Mouse (Mus musculus): ENCODE data around the gene Atl2.
A peak's percentile ranks its signal among the peaks of the same experiment; 100 is the strongest.

Atl2 gene

GRCm38 (mm10) chr17:79895911-79896423, at the start of gene Atl2:
TSS of gene Atl2 (minus strand) at chr17:79896123.
- peak; percentile 80 to 87 for DNase-seq (ENCODE audit: low read depth in 1 of 2, low spot score in 2 of 2)

GRCm38 (mm10) chr17:79944851-79945250, 48.9 kb upstream of the Atl2 start:
- DNase-seq (ENCODE audit: low read depth in 1 of 2, low spot score in 2 of 2) = no peak

DNA sequence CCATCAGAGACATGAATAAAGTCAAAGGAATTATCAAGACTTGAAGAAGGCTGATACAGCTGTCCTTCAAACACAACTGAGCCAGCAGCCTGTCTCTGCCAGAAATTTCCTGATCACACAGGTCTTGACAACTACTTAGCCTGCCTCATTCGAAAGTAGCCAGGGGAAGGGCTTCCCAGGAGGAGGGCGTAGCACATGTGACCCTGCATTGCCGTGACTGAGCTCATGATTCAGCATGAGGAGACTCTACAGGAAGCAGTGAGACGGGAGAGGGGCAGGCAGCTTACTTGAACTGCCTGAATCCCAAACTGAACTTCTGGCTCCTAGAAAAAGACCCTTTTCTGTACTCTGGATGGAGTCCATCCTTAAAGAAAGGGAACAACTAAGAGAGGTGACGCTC, 46.5 kb upstream of the Atl2 start:
- no peak for DNase-seq (ENCODE audit: low read depth in 1 of 2, low spot score in 2 of 2)

DNA sequence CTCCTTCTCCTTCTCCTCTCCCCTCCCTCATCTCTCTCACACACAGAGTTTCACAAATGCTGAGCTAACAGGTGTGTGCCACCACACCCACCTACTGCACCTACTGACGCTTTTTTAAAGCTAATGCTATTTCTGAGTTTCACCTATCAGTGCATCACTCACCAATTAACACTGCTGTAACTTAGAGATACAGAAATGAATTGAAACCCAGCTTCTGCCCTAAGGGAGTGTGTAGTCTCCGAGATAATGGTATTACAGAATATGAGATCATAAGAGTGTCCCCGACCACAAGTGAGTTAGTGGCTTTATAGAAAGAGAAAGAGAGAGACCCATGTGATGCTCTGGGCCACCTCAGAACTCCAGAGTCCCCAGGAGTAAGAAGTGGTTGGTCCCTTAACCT, 43.2 kb upstream of the Atl2 start:
- DNase-seq (ENCODE audit: low read depth in 1 of 2, low spot score in 2 of 2) = no peak

- no peak for DNase-seq (ENCODE audit: low read depth in 1 of 2, low spot score in 2 of 2)
Measured at GRCm38 (mm10) chr17:79937921-79938601, 42.1 kb upstream of the Atl2 start.

DNA sequence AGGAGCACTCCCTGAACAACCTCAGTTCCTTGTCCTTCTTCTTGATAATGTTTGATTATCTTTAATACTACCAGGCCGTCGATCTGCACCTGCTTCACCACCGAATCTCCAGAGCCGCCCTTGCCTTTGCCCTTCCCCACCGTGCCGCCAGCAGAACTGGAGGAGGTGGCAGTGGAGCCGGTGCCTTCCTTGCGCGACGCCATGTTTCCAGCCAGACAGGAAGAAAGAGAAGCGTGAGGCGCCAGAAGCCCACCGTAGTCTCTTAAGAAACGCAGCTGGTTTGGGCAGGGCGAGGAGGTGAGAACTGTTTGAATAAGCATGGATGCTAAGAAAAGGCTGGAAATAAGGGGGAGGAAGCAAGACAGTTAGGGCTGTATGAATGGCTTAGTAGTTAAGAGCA, 38.4 kb upstream of the Atl2 start:
- no peak for DNase-seq (ENCODE audit: low read depth in 1 of 2, low spot score in 2 of 2)

DNA sequence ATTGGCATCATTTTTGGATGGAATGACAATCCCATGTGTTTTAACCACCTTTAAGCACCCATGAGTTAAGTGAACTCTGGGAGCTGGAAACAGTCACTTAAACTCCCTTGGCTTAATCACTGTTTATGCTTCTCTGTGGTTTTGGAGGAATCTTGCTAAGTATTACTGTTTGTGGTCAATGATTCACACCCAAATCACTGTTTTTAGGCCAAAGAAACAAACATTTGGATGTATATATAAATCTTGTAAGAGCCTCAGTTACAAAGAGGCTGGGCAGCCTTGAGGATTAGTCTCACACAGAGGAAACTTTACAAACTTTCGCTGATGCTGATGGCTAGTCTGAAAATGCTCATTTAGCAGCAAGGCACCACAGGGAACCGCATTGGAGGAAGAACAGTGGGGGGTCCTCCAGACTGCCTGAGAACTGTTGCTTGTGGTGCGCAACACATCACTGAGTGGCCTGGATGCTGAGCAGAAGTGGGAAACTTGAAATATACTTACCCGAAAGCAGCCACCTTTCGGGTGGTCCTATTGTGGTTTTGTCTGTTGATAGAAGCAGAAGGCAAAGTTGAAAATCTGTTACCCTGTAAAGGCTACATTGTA, 36.9 kb upstream of the Atl2 start:
- no peak for DNase-seq (ENCODE audit: low read depth in 1 of 2, low spot score in 2 of 2)

- no peak for DNase-seq (ENCODE audit: low read depth in 1 of 2, low spot score in 2 of 2)
Measured at GRCm38 (mm10) chr17:79927110-79927509, 31.2 kb upstream of the Atl2 start.

DNA sequence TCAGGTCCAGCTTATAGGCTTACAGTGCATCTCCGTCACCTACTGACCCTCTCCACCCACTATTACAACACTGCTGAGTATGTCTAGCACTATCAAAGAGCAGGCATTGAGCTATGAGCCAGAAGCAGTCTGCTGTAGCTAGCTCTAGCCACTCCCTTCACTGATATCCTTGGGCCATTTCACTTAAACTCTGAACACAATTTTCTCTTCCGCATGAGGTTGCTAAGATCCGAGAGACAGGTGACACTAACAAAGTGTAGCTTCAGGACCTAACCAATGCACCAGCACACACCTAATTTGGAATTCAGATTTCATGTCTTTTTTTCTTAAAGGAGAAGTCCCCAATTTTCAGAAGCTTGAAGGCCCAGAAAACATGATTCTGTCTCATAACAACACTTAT, 30.6 kb upstream of the Atl2 start:
- no peak for DNase-seq (ENCODE audit: low read depth in 1 of 2, low spot score in 2 of 2)

GRCm38 (mm10) chr17:79925865-79926421, 30.0 kb upstream of the Atl2 start:
- DNase-seq (ENCODE audit: low read depth in 1 of 2, low spot score in 2 of 2) = no peak

DNA sequence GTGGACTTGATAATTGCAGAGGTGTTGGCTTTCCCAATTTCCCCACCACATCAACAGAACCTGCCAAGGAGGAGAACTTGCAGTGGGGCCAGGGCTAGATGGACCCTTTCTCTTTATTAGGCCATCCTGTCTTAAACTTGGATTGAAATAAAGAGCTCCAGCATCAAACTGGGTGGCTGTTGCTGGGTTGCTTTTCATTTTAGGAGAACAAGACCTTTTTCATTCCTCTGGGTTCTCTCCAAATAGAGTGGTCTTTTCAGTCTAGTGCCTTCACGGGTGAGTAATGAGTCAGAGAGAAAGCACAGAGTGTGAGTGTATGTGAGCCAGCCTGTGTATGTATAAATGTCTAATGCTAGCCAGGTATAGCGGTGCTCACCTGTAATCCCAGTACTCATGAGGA, 24.4 kb upstream of the Atl2 start:
- DNase-seq (ENCODE audit: low read depth in 1 of 2, low spot score in 2 of 2) = no peak

DNA sequence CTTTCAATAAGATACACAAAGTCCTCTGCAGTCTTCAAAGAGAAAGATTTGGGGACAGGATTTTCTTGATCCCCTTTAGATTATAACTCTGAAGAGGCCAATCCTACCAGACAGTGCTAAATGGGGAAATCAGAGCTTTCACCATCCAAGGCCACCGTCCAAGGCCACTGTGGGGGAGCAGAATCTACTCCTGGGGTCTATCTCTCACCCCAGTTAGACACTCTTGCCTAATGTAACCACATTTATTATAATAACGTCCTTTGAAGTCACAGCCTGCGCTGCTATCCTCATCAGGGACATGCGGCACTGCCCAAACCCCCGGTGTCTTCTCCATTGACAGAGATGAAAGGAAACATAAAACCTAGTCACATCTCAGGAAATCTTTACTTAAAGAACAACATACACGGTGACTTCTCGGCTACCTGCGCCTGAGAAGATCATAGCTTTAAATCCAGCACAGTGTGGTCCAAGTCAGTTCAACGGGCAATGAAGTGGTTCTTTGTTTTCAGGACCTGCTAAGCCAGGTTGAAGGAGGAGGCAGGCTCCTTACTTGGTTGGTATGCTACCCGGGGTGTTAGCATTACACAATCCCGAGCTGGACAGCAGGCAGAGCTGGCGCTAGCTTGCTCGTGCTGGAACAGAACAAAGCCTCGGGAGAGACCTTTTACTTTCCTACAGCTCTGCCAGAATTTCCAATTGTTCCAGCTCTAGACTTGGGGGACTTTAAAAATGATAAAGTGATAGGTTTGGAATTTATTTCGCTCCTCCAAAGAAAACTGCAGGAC, 23.8 kb upstream of the Atl2 start:
- DNase-seq (ENCODE audit: low read depth in 1 of 2, low spot score in 2 of 2) = no peak

GRCm38 (mm10) chr17:79918484-79919004, 22.6 kb upstream of the Atl2 start:
- DNase-seq (ENCODE audit: low read depth in 1 of 2, low spot score in 2 of 2) = no peak

DNA sequence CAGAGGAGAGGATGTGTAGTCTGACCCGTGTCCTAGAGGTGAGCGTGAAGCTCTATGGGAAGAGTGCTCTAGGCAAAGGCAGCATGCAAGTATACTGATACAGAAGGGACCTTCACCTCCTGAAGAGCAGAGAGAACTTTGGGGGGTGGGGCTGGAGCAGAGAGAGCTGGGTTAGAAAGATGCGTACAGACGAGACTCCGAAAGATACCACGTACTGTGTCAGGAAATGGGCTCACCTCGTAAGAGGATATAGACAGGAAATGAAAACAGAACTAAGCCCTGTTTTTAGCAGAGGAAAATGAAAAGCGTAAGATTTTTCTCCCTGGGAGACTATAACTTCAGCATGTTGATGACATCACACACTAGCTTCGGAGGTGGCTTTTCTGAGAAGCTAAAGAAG, 21.1 kb upstream of the Atl2 start:
- no peak for DNase-seq (ENCODE audit: low read depth in 1 of 2, low spot score in 2 of 2)

GRCm38 (mm10) chr17:79912174-79912573, 16.3 kb upstream of the Atl2 start:
- no peak for DNase-seq (ENCODE audit: low read depth in 1 of 2, low spot score in 2 of 2)

DNA sequence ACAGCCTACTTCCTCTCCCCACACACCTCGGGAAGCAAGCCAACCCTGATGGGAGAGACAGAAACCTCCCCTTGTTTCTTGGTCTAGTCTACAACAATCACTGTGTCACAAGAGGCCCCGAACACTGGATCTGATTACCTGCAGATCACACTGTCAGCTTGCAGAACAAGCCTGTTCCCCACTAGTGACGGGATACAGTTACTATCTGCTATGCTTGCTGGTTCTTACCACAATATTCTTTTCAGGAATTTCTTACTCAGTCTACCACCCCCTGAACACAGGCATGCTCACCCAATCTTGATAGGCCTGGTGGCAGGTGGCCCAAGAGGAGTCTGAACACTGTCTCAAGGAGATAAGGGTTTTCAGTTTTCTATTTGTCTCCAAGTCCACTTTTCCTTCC, 15.8 kb upstream of the Atl2 start:
- no peak for DNase-seq (ENCODE audit: low read depth in 1 of 2, low spot score in 2 of 2)

DNA sequence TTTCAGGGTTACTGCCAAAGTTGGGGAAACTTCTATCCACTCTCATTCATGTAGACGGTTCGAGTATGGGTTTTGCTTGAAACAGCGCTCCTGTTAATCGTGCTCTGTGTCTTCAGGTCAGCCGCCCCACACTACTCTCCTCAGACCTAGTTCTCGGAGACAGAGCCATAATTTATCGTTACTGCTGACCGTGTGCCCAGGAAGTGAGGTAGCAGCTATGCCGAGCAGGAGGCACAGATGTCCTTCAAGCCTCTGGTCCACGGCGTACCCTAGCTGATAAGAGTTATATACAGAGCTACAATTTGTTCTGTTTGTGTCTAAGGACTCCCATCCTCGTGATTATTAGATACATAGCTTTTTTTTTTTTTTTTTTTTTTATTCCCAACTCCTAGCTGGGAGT, 13.6 kb upstream of the Atl2 start:
- DNase-seq (ENCODE audit: low read depth in 1 of 2, low spot score in 2 of 2) = no peak

GRCm38 (mm10) chr17:79907698-79908097, 11.8 kb upstream of the Atl2 start:
- no peak for DNase-seq (ENCODE audit: low read depth in 1 of 2, low spot score in 2 of 2)

DNA sequence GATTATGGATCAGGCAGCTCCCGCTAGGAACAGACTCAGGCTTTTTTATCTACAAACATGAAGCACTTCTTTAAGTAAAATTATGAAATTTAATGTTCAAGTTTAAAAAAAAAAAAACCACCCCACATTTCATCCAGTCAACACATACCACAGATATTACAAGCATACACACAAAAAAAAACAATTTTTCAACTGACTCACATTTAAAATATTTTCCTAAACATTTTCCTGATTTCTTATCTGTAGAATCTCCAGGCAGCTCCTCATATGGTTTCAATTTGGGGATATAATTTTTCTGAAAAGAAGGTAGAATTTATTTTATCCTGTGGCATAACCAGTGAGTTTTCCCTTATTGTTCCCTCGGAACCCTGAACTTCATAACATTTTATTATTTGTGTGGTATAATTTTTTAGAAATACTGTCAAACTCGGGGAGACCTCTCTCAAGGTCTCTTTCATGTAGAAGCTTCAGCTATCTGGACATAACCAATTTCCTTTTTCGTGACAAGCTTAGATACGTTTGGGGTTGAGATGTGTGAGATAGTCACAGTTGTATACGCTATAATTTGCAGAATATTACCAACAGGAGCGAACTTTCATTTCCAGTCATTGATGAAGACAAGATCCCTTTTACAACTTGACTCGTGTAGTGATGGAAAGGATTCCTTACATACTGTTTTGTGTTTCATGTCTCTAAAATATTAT, 11.0 kb upstream of the Atl2 start:
- no peak for DNase-seq (ENCODE audit: low read depth in 1 of 2, low spot score in 2 of 2)

- DNase-seq (ENCODE audit: low read depth in 1 of 2, low spot score in 2 of 2) = no peak
Measured at GRCm38 (mm10) chr17:79904593-79904992, 8.7 kb upstream of the Atl2 start.

DNA sequence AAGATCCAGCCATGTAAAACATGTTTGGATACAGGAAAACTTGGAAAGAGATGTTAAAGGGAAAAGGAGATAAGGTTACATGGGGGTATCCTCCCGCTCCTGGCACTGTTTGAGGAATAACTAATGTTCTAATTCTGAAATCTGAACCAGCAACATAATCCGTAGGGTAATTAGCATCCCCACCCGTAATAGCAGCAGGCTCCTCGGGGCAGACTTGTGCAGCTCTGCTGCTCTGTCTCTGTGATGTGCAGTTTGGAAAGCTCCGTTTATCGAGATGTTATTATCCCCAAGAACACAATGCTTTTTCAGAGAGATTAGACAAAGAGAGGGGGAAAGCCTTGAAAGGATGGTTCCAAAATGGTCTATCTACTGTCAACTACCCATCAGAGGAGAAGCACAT, 5.3 kb upstream of the Atl2 start:
- DNase-seq (ENCODE audit: low read depth in 1 of 2, low spot score in 2 of 2) = no peak
